Mouse (Mus musculus) kidney, embryonic 16.5 days (tissue): ENCODE data around the gene Asb2. TPM values are rescaled to one million over a fixed set of nuclear protein-coding genes. Genes with fewer than 3 reads are reported as not detected.
A peak's percentile ranks its signal among the peaks of the same experiment; 100 is the strongest.

Experiments
- ATAC-seq: fragments of 200-750 bp; cut with Nextera tagmentation; 2 replicates; pipeline ENCODE4 v1.8.0; 2017; ENCODE audit warnings: moderate TSS enrichment; ENCODE audit not compliant: low FRiP score, low TSS enrichment
- H3K27ac ChIP-seq: fragments of 300-500 bp; sonication (generic); 2 replicates; pipeline ENCODE4 v1.5.1; 2014; ENCODE audit warnings: low read length
- H3K27me3 ChIP-seq: fragments of 300-500 bp; sonication (generic); 2 replicates; pipeline ENCODE4 v1.6.1; 2014; ENCODE audit warnings: low read length, control low read depth, mixed read lengths; ENCODE audit not compliant: insufficient read depth
- H3K36me3 ChIP-seq: fragments of 300-500 bp; sonication (generic); 2 replicates; pipeline ENCODE4 v1.6.1; 2014; ENCODE audit warnings: low read length, control low read depth, mixed read lengths; ENCODE audit not compliant: insufficient read depth
- H3K4me1 ChIP-seq: fragments of 300-500 bp; sonication (generic); 2 replicates; pipeline ENCODE4 v1.6.1; 2014; ENCODE audit warnings: low read length, control low read depth, mixed read lengths; ENCODE audit not compliant: insufficient read depth
- H3K4me2 ChIP-seq: fragments of 300-500 bp; sonication (generic); replicated peaks from 2 replicates; pipeline ENCODE4 v1.6.1; 2014; ENCODE audit warnings: low read depth, low read length
- H3K4me3 ChIP-seq: fragments of 300-500 bp; sonication (generic); 2 replicates; pipeline ENCODE4 v1.5.1; 2014; ENCODE audit warnings: mild to moderate bottlenecking, low read length
- H3K9ac ChIP-seq: fragments of 300-500 bp; sonication (generic); replicated peaks from 2 replicates; pipeline ENCODE4 v1.6.1; 2014; ENCODE audit warnings: low read length
- H3K9me3 ChIP-seq: fragments of 300-500 bp; sonication (generic); 2 replicates; pipeline ENCODE4 v1.6.1; 2016; ENCODE audit warnings: low read length, control low read depth
- WGBS: fragments of 180-500 bp; shearing (Covaris S2); extraction: QIAGEN DNeasy Blood & Tissue Kit; methylation state at CpG from one replicate; pipeline ENCODE4 v1.1.7; 2014; 5-methylcytosine and 5-hydroxymethylcytosine counted together
- polyA plus RNA-seq: library from polyadenylated mRNA; unstranded; fragments of >200 nt; fragmentation: Nextera tagmentation; extraction: Ambion mirVana; gene quantifications from 2 replicates; pipeline ENCODE4 v1.2.1, GENCODE M21; 2015

The Asb2 gene
- polyA plus RNA-seq: 1.3 and 4.5 TPM in 2 replicates

DNA sequence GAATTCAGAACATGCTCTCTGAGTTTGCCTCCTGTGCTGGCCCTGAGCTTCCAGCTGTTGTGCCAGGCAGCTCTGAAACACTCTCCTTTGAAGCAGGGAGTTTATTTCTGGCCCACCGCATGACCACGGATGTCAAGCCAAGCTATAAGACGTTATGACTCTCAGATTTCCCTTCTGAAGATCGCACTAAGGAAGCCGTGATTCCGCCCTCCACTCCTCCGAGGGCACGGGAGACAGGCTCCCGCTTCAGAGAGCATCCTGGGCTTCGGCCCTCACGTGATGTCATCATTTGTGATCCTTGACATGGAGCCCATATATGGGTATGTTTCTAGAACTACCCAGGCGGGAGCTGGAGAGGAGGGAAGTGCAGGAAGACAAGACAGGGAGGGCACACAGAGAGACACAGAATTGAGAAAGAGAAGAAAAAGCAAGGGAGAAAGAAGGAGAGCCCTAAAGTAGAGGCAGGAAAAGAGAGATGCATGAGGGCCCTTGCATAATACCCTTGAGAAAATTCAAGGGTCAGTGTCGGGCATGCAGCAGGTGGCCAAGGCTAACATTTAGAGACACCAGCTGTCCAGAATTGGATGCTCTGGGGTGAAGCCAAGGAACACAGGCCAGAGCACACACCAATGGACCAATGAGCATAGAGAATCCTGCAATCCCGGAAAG, at the start of gene Asb2:
Gene Asb2, minus strand, starts transcription at position 256 of the 669 bp plus-strand sequence.
- Histone ChIP-seq H3K4me2 (no peak within 1 kb of the TSS), H3K4me1 (no peaks in the 10 kb centered on the region), H3K4me3 (no peak within 1 kb of the TSS), H3K36me3 (no peaks in the 10 kb centered on the region), H3K27ac (no peak within 1 kb of the TSS), H3K27me3 (no peaks in the 10 kb centered on the region), H3K9me3 (0 out of 2 replicates have a peak, but pooled peaks cover 2% of the 10 kb centered on the region), H3K9ac (no peak within 1 kb of the TSS)
- no peak for ATAC-seq
- WGBS: 42% methylated on average over 14 of the region's 14 CpGs

DNA sequence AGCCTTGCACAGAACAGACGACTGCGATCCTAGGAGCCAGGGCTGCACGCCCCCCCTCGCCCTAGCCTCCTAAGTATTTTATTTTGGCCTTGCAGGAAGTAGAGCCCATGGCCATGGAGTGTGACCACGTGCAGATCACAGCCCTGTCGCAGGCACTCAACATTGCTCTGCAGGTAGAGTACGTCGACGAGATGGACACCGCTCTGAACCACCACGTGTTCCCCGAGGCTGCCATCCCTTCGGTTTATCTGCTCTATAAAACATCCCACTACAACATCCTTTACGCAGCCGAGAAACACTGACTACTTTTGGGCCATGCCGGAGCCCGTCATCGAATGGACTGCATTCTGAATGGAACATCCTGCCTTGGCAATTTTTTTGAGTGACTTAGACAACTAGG, 48.3 kb upstream of the Asb2 start:
- Histone ChIP-seq H3K4me3 (no peak overlapping the region), H3K4me1 (no peaks in the 10 kb centered on the region), H3K27me3 (no peaks in the 10 kb centered on the region), H3K4me2 (no peak overlapping the region), H3K9me3 (no peaks in the 10 kb centered on the region), H3K36me3 (peaks cover 42% of the 10 kb centered on the region), H3K9ac (no peak overlapping the region), H3K27ac (no peak overlapping the region)
- WGBS: 83% methylated on average over 18 of the region's 18 CpGs
- ATAC-seq: no peak

DNA sequence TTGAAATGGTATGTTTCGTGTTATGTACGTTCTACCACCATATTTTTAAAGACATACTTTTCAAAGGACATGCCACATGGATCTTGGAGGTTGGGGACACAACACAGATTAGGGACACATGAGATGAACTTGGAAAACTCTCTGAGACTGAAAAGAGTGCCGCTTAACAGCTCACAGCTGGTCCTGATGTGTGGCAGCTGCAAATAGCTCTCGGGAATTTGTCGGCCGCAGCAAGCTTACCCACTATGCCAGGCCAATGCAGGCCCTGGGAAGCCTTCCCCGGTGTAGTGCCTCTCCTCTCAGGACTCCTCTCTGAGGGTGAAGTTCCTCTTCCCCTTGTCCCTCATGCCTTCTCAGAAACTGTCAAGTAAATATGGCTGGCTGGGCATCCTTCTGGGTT, 41.0 kb upstream of the Asb2 start:
- ATAC-seq: no peak
- H3K4me3 ChIP-seq: no peak overlapping the region
- H3K9ac ChIP-seq: no peak overlapping the region
- no peaks in the 10 kb centered on the region for H3K27me3 ChIP-seq
- WGBS: 77% methylated on average over 7 of the region's 7 CpGs
- H3K4me1 ChIP-seq: peaks cover 10% of the 10 kb centered on the region
- no peaks in the 10 kb centered on the region for H3K36me3 ChIP-seq
- H3K4me2 ChIP-seq: no peak overlapping the region
- no peak overlapping the region for H3K27ac ChIP-seq
- no peaks in the 10 kb centered on the region for H3K9me3 ChIP-seq

DNA sequence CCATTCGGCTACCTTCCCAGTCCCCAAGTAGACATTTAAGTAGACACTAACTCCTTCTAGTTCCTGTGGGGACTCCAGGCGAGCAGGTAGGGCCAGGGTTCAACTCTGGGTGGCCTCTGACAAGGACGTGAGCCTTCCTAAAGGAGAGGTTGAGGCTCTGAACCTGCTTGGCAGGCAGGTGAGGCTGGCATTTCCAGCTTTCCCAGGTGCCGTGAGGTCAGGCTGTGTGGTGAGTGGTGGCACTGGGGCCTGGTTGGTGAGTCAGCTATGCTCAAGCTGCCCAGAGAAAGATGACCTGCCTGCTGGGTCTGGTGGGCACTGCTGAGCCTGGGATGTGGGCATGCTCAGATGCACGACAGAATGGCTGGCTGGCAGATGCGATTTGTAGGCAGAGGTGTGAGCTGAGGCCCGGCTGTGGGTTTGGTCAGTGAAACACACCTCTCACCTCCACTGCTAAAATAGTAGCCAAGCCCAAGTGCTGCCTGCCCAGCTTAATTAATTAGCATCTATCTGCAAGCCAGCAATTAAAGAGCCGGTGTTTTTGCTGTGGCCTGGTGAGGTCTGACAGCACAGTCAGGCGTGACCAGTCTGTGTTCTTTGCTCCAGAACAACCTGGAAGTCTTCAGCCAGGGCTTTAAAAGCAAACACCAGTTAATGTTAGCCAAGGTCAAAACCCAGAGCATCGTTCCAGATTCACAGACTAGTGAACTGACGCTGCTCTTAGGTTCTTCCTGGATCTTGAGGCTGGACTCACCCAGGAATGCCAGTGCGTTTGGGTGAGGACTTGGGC, 39.9 kb upstream of the Asb2 start:
- Histone ChIP-seq H3K4me1 (peaks cover 10% of the 10 kb centered on the region), H3K9ac (no peak overlapping the region), H3K9me3 (no peaks in the 10 kb centered on the region), H3K4me3 (no peak overlapping the region), H3K27me3 (no peaks in the 10 kb centered on the region), H3K27ac (no peak overlapping the region), H3K36me3 (no peaks in the 10 kb centered on the region), H3K4me2 (no peak overlapping the region)
- peak; percentile 66 for ATAC-seq
- 42% methylated on average over 12 of the region's 12 CpGs for WGBS

DNA sequence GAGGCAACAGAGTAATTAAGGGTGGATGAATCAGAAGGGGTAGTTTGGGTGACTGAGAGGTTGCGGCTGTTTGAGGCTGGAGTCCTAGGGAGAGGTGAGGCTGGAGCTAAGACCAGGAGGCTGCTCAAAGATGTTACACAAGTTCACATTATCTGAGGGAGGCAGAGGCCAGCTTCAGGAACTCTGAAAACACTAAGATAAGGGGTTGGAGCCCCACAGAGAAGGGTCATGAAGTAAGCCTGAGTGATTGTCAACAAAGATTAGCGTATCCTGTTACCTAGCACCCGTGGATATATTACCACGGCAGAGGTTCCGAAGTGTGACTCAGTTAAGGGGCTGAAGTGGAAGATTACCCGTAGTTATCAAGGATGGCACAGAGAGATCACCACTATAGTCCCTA, 37.7 kb upstream of the Asb2 start:
- WGBS: 40% methylated on average over 6 of the region's 6 CpGs
- Histone ChIP-seq H3K4me3 (no peak overlapping the region), H3K27me3 (no peaks in the 10 kb centered on the region), H3K9me3 (no peaks in the 10 kb centered on the region), H3K9ac (no peak overlapping the region), H3K36me3 (no peaks in the 10 kb centered on the region), H3K4me1 (peaks cover 15% of the 10 kb centered on the region), H3K4me2 (no peak overlapping the region), H3K27ac (no peak overlapping the region)
- ATAC-seq: no peak

DNA sequence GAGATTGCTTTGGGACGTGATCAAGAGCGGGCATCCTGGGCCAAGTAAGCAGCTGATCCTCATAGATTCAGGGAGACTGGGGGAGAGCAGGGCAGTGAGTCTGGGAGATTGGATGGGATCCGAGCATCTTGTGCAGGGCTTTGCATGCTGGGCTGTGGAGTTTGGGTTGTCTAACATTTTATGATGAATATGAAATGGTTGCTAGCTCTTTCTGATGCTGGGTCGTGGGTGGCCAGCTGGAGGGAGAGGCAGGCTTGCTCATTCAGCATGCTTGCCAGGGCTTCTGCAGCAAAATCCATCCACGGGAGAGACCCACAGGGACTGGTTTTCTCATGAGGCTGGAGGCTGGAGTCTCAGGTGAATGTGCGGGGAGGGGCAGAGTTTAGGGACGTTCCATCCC, 35.3 kb upstream of the Asb2 start:
- H3K4me1 ChIP-seq: peaks cover 13% of the 10 kb centered on the region
- H3K9ac ChIP-seq: no peak overlapping the region
- 74% methylated on average over 7 of the region's 7 CpGs for WGBS
- no peak overlapping the region for H3K4me2 ChIP-seq
- H3K27ac ChIP-seq: no peak overlapping the region
- no peak for ATAC-seq
- H3K36me3 ChIP-seq: no peaks in the 10 kb centered on the region
- no peaks in the 10 kb centered on the region for H3K9me3 ChIP-seq
- H3K4me3 ChIP-seq: no peak overlapping the region
- no peaks in the 10 kb centered on the region for H3K27me3 ChIP-seq

DNA sequence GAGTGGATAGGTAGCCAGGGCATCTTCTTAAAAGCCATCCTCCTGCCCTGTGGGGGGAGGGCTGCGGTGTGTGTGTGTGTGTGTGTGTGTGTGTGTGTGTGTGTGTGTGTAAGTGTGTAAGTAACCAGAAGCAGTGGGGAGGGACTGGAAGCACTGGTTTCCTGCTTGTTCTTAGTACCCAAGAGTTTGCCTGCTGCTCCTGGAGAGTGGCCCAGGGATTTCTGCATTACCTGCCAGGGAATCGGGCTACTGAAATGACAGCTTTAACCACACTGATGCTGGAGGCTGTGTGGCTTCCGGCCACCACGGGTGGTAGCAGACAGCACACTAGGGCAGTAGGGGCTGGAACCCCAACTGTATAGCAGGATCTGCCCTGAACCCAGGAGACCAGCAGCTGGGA, 34.2 kb upstream of the Asb2 start:
- Histone ChIP-seq H3K4me3 (no peak overlapping the region), H3K36me3 (no peaks in the 10 kb centered on the region), H3K4me1 (peaks cover 5% of the 10 kb centered on the region), H3K9ac (no peak overlapping the region), H3K4me2 (no peak overlapping the region), H3K27me3 (no peaks in the 10 kb centered on the region), H3K9me3 (no peaks in the 10 kb centered on the region), H3K27ac (no peak overlapping the region)
- 81% methylated on average over 4 of the region's 4 CpGs for WGBS
- no peak for ATAC-seq

DNA sequence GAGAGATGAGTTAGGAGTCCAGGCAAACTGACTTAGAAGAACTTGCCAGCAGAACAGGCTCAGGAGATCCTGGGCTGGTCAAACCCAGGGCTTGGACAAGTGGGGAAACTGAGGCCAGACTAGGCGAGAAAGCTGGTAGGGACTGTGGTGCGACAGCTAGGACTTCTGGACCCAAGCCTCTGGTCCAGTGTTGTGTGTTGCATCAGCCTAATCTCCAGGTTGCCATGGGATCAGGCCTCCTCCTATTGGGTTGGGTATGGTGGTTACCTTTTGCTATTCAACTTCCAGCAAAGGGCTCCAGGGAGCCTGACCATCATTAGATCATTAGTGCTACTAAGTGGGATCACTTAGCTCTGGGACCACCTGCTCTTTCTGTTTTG, 33.5 kb upstream of the Asb2 start:
- Histone ChIP-seq H3K36me3 (no peaks in the 10 kb centered on the region), H3K27ac (no peak overlapping the region), H3K9me3 (no peaks in the 10 kb centered on the region), H3K27me3 (no peaks in the 10 kb centered on the region), H3K9ac (peak overlapping the region; percentile 85), H3K4me3 (peak overlapping the region; percentile 72), H3K4me1 (peaks cover 5% of the 10 kb centered on the region), H3K4me2 (peak overlapping the region; percentile 86)
- 76% methylated on average over 2 of the region's 2 CpGs for WGBS
- ATAC-seq: no peak

DNA sequence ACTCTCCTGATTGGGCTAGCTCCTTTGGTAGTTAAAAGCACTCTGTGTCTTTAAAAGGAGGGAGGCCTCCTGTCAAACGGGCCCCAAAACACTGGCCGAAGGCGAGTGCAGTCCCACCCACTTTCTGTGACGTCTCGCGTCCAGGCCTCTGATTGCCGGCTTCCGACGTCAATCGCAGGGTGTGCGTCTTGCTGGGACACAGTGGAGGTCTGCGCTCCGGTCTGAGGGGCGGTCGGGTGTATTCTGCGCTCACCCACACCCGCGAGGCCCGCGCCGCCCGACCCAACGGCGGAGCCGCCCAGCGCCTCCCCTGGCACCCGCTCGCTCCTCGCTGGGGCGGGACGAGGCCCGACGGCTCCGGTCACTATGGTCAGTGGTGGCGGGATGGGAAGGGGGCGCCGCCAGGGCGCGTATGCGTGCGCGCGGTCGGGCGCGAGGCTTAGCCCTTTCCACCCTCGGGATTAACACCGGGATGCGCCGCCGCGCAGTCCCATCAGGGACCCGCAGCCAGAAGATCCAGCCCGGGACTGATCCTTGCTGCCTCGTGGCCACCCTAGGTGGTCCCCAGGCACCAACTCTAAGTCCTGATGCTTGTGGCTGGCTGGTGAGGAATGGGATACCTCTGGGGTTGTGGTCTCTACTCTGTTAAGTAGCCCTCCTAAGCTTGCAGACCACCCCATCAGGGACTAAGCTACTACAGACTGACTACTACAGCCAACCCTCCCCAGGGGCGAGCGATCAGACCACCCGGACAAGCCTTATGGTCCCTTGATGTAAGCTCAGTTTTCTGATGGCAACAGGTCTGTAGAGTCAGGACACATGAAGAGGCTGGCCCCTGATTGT, 32.9 kb upstream of the Asb2 start, which contains the start of gene Otub2:
Gene Otub2, plus strand, starts transcription at position 178 of the 843 bp plus-strand sequence.
- Histone ChIP-seq H3K4me2 (peak within 1 kb of the TSS; percentile 86), H3K27ac (no peak within 1 kb of the TSS)

More for the DNA sequence above, 32.9 kb upstream of the Asb2 start, which contains the start of gene Otub2:
- H3K9ac ChIP-seq: peak within 1 kb of the TSS; percentile 85
- under 1% methylated on average over 53 of the region's 58 CpGs for WGBS
- ATAC-seq: peak; percentile 99
- H3K27me3 ChIP-seq: no peaks in the 10 kb centered on the region
- peak within 1 kb of the TSS; percentile 72 for H3K4me3 ChIP-seq
- no peaks in the 10 kb centered on the region for H3K36me3 ChIP-seq
- H3K9me3 ChIP-seq: no peaks in the 10 kb centered on the region
- H3K4me1 ChIP-seq: peaks cover 5% of the 10 kb centered on the region
